Mouse (Mus musculus) left cerebral cortex, adult 8-10 months (tissue): ENCODE data around the gene Adam33. TPM values are rescaled to one million over a fixed set of nuclear protein-coding genes. Genes with fewer than 3 reads are reported as not detected.
"Not testable (repeated sequence)": the region's sequence is repeated elsewhere in the genome, so short reads cannot be mapped to it uniquely, and the experiment has no call there.

Experiments
- DNase-seq, 2 experiments: peaks; one replicate each; pipeline ENCODE4 v3.0.0; 2022; ENCODE audit warnings: low spot score in 2 of 2
- total RNA-seq, 4 experiments: library from RNA; stranded (reverse); gene quantifications; 2 replicates each; pipeline ENCODE4 v1.2.4; 2022

The Adam33 gene
- total RNA-seq, result 1 to 10 TPM; 7.0 to 9.8 (median 9.0) TPM

DNA sequence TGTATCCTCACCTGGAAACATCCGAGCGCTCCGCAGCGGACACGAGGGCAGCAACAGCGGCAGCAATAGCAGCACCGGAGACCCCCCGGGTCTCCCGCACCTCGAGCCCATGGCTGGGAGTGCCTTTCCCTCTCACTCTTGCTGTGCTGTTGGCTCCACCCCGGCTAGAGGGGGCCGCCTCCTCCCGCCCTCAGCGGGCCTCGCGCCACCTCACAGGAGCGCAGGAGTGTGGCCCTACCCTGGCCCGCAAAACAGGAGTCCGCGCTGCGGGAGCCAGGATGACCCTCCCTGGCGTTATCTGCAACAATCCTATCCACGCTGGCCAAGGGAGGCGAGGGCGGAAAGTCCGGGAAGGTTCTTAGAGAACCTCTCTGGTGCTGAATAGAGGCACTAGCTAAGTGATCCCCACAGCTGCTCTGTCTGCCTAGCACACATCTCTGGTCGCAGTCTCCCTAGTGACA, at the start of gene Adam33:
Adam33 (minus strand) TSS at position 411 of the 461 bp plus-strand sequence.
- no peak for DNase-seq

GRCm38 (mm10) chr2:131105989-131106388, 42.4 kb upstream of the Adam33 start:
- DNase-seq, result no peak

GRCm38 (mm10) chr2:131105061-131105460, 41.4 kb upstream of the Adam33 start:
- DNase-seq, result not testable (repeated sequence)

- DNase-seq, result no peak
Measured at GRCm38 (mm10) chr2:131104021-131104420, 40.4 kb upstream of the Adam33 start.

DNA sequence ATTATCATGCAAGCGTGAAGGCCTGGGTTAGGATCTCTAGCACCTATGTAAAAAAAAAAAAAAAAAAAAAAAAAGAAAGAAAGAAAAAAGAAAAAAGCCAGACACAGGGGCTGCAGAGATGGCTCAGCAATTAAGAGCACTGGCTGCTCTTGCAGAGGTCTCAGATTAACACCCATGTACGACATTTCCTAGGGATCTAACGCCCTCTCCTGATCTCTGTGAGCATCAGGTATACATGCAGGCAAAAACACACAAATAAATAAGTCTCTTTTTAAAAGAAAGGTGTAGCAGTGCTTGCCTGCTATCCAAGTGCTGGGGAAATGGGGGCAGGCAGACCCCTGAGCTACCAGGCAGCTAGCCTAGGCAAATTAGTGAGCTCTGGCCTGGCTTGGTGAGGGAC, 37.9 kb upstream of the Adam33 start:
- no peak for DNase-seq

- DNase-seq, result no peak
Measured at GRCm38 (mm10) chr2:131097087-131097486, 33.5 kb upstream of the Adam33 start.

DNA sequence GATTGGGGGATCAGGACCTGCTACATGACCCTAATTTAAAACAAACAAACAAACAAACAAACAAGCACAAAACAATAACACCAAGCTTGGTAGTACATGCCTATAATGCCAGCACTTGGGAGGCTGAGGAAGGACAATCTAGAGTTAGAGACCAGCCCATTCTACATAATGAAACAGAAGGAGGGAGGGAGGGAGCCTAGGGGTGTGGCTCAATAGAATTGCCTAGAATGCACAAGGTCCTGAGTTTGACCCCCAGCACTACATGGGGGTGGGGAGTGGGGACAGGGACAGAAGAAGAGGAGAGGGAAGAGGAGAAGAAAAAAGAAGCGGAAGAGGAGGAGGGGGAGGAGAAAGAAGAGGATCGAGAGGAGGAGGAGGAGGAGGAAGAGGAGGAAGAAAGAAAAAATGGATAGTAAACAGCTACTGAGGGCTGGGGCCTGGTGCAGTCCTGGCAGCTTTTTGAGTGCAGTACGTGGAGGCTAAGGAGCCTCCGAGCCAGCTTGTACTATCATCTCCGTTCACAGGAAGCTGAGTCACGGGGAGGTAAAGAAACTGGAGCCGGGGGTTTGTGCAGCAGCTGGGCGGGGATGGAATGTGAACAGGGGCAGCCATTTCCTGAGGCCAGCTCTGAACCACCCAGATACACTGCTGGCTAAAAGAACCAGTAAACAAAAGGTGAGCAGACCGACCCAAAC, 32.6 kb upstream of the Adam33 start:
- DNase-seq, result no peak

- peak; percentile 33 to 69 for DNase-seq
Measured at GRCm38 (mm10) chr2:131094823-131095222, 31.2 kb upstream of the Adam33 start.

DNA sequence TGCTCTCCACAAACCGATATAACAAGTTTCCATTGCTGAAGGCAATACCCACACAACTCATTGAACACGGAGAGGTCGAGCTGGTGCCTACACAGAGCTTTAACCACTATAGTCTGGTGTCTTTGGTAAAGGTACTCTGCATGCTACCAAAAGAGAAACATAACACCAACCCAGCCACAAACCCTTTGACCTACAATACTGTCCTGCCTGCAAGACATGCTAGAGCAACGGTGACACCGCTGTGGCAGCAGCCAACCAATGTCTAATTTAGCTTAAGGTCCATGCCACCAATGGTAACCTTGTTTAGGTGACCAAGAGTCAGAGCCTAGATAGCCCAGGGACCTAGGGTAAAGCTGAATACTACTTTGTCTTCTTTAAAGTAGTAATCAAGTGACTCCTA, 30.0 kb upstream of the Adam33 start:
- no peak for DNase-seq

DNA sequence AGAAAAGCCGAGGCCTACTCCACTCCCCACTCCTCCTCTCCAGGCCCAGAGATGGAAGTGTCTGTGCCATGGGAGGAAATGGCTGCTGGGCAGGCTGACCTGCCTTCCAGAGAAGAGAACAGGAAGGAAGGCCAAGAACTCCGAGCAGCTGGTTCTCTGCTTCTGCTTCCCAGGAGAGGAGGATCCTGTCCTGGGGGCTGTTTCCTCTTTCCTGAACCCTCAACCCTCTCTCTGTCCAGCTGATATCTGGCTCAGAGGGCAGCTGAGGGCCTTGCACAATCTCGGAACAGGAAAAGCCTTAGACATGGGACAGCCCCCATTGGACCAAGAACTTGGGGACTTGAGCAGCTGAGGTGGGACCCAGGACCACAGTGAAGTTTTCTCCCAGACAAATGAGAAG, 27.2 kb upstream of the Adam33 start:
- DNase-seq, result no peak

GRCm38 (mm10) chr2:131089634-131090033, 26.0 kb upstream of the Adam33 start:
- DNase-seq, result no peak

- no peak for DNase-seq
Measured at GRCm38 (mm10) chr2:131088581-131088980, 25.0 kb upstream of the Adam33 start.

GRCm38 (mm10) chr2:131086667-131087390, 23.2 kb upstream of the Adam33 start, which contains the start of gene Siglec1:
TSS of gene Siglec1 (minus strand) at chr2:131086765.
- DNase-seq, result no peak

DNA sequence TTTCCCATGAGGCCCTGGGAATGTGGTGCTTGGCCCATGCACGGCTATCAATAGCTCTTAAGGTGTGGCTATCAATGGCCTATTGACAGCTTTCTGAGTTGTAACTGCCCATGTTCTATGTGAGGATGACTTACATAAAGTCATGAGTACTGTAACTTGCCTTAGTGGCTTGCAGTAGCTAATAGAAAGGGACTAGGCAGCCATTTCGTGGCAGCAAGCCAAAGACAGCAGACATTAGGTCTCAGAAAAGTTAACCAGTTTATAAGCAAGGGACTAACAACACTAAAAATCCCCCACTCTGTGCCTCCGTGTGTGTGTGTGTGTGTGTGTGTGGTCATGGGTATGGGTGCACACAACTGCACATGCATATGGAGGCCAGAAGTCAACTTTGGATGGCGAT, 20.6 kb upstream of the Adam33 start:
- no peak for DNase-seq

DNA sequence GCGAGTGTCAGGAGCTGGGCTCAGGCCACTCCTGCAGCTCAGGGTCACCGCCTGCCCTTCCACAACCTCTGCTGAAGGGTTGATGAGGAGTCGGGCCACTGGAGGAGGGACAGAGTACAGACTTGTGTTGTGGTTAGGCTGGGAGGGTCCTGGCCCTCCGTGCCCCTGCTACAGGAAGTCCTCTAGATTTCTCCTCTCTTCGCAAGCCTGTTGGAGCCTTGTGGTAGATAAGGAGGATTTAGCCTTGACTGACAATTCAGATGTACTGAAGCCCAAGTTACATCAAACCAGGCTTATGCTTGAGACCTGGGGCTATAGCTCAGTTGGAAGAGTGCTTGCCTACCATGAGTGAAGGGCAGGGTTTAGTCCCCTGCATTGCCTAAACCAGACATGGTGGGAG, 16.9 kb upstream of the Adam33 start:
- no peak for DNase-seq

GRCm38 (mm10) chr2:131072536-131072935, 8.9 kb upstream of the Adam33 start:
- no peak for DNase-seq

DNA sequence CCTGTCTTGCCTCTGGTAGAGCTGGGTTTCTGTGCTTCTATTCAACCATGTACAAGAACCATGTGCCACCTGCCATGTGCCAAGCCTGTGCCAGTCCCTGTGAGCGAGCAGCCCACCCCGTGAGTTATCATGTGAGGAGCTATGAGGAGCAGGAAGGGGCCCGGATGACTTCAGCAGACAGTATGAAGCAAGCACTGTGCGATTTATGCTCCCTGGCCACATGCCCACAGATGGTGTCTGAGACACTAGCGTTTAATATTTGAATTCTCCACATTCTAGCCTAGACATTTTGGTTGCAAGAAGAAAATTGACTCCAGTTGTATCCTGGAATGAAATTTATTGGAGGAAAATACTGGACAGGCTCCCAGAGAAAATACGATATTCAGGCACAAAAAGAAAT, 3.9 kb upstream of the Adam33 start:
- DNase-seq, result no peak

DNA sequence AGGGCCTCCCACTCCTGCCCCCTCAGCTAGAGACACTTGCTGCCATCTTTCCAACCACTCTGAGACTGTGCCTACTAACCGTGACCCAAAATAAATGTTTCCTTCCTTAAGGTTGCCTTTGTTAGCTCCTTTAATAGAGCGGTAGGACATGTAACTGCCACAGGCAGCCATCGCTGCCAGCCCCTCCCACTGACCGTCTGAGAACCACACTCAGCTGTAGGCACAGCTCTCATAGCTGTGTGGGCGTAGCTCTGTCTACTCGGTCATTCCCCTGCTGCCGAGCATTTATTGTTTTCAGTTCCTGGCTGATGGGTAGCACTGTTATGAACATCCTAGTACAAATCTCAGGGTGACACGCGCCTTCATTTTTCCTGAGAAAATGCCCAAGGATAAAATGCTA, 2.7 kb upstream of the Adam33 start:
- peak in 1 of 2 experiments; percentile 43 for DNase-seq

- no peak for DNase-seq
Measured at GRCm38 (mm10) chr2:131061607-131062006, 2.0 kb downstream of the Adam33 start.

GRCm38 (mm10) chr2:131060784-131061183, 2.8 kb downstream of the Adam33 start:
- DNase-seq, result no peak

DNA sequence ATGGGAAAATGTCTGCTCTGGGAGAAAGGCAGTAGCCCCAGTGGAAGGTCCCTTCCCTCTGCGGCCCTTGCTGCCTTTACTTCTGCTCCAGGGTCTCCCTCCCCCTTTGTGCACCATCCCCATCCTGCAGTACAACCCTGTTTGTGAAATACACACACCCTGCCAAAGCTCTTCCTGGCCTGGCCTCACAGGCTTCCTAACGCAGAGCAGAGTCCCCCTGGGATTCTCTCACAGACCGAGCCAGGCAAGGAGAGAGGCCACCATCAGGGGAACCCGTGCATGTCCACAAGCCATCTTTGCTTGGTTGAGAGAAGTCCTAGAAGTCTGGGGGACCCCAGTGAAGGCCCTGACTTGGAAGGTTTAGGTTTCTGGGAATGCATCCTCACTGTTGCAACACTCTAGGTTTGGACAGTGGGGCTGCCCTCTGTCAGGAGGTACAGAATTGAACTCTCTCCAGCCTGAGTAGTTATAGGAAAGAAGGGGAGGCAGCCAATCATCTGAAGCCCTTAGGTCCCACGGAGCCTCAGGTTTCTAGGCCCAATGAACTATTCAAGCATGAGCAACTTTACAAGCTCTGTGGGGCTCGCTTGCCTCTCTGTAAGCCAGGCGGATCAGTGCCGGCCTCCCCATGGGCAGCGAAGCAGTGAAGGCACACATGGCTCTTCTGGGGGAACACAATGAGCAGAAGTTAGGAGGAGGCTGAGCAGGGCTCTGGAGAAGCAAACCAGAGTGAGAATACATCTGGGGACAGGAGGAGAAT, 3.7 kb downstream of the Adam33 start:
- no peak for DNase-seq

- DNase-seq, result no peak
Measured at GRCm38 (mm10) chr2:131059377-131059776, 4.2 kb downstream of the Adam33 start.
